Mouse (Mus musculus) midbrain, postnatal 0 days (tissue): ENCODE results near the gene Gnat1. TPM values are rescaled to one million over a fixed set of nuclear protein-coding genes. Genes with fewer than 3 reads are reported as not detected.

Source experiments
- ATAC-seq: fragments of 200-750 bp; cut with Nextera tagmentation; 2 replicates; pipeline ENCODE4 v1.8.0; 2017; ENCODE audit warnings: moderate number of reproducible peaks, mild to moderate bottlenecking, moderate TSS enrichment, moderate library complexity; ENCODE audit not compliant: low FRiP score
- DNase-seq: peaks from one replicate; pipeline ENCODE4 v3.0.0-alpha.2; 2015; ENCODE audit warnings: low spot score
- H3K27ac ChIP-seq: fragments of 300-500 bp; sonication (generic); 2 replicates; pipeline ENCODE4 v1.5.1; 2014; ENCODE audit warnings: low read depth, mild to moderate bottlenecking, low read length, mixed read lengths
- H3K27me3 ChIP-seq: fragments of 300-500 bp; sonication (generic); 2 replicates; pipeline ENCODE4 v1.6.1; 2014; ENCODE audit warnings: low read length, control low read depth, mixed read lengths; ENCODE audit not compliant: insufficient read depth
- H3K36me3 ChIP-seq: fragments of 300-500 bp; sonication (generic); 2 replicates; pipeline ENCODE4 v1.6.1; 2014; ENCODE audit warnings: low read length, control low read depth, mixed read lengths; ENCODE audit not compliant: insufficient read depth
- H3K4me1 ChIP-seq: fragments of 300-500 bp; sonication (generic); 2 replicates; pipeline ENCODE4 v1.6.1; 2014; ENCODE audit warnings: mild to moderate bottlenecking, control low read depth, antibody characterized with exemption, low read length, mixed read lengths; ENCODE audit not compliant: insufficient read depth
- H3K4me2 ChIP-seq: fragments of 300-500 bp; sonication (generic); 2 replicates; pipeline ENCODE4 v1.6.1; 2014; ENCODE audit warnings: low read depth, mild to moderate bottlenecking, low read length, mixed read lengths; ENCODE audit not compliant: poor library complexity, severe bottlenecking
- H3K4me3 ChIP-seq: fragments of 300-500 bp; sonication (generic); 2 replicates; pipeline ENCODE4 v1.5.1; 2014; ENCODE audit warnings: low read depth, mild to moderate bottlenecking, low read length, moderate library complexity
- H3K9ac ChIP-seq: fragments of 300-500 bp; sonication (generic); replicated peaks from 2 replicates; pipeline ENCODE4 v1.6.1; 2014; ENCODE audit warnings: mild to moderate bottlenecking, low read length, moderate library complexity, mixed read lengths; ENCODE audit not compliant: poor library complexity, severe bottlenecking
- H3K9me3 ChIP-seq: fragments of 300-500 bp; sonication (generic); 2 replicates; pipeline ENCODE4 v1.6.1; 2016; ENCODE audit warnings: low read length, control low read depth
- CTCF ChIP-seq: IDR thresholded peaks from 2 replicates; pipeline ENCODE4 v1.5.1; 2016; ENCODE audit warnings: antibody characterized with exemption, mild to moderate bottlenecking
- WGBS: fragments of 180-500 bp; shearing (Covaris S2); extraction: QIAGEN DNeasy Blood & Tissue Kit; methylation state at CpG from one replicate; pipeline ENCODE4 v1.1.7; 2014; 5-methylcytosine and 5-hydroxymethylcytosine counted together
- polyA plus RNA-seq: library from polyadenylated mRNA; unstranded; fragments of >200 nt; fragmentation: Nextera tagmentation; extraction: Ambion mirVana; gene quantifications from 2 replicates; pipeline ENCODE4 v1.2.1, GENCODE M21; 2015
- total RNA-seq: library from RNA; depleted of rRNA; stranded (reverse); fragments of >200 nt; gene quantifications from 2 replicates; pipeline ENCODE4 v1.2.3, GENCODE M21; 2014

The Gnat1 gene
- total and polyA plus RNA-seq, 2 experiments from 2014 or later, result 0.55 to 2.6 TPM

DNA sequence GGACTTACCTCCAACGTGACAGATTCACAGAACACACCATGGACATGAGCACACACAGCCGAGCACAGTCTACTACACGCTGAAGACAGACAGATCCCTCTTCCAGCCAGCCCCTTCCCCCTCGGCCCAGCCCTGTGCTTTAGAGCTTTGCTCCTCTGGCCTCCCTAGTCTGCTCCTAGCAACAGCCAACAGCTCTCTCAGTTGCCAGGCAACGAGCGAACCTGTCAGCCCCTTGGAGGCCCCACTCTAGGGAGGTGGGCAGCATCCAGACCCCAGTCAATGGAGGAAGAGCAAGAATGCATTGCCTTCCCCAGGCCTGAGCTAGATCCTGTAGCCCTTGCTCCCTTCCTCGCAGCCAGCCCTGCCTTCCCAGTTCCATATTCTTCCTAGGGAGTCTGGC lies 42.4 kb downstream of the Gnat1 start:
- 13% methylated on average over 7 of the region's 7 CpGs for WGBS
- no peak overlapping the region for H3K4me2 ChIP-seq

DNA sequence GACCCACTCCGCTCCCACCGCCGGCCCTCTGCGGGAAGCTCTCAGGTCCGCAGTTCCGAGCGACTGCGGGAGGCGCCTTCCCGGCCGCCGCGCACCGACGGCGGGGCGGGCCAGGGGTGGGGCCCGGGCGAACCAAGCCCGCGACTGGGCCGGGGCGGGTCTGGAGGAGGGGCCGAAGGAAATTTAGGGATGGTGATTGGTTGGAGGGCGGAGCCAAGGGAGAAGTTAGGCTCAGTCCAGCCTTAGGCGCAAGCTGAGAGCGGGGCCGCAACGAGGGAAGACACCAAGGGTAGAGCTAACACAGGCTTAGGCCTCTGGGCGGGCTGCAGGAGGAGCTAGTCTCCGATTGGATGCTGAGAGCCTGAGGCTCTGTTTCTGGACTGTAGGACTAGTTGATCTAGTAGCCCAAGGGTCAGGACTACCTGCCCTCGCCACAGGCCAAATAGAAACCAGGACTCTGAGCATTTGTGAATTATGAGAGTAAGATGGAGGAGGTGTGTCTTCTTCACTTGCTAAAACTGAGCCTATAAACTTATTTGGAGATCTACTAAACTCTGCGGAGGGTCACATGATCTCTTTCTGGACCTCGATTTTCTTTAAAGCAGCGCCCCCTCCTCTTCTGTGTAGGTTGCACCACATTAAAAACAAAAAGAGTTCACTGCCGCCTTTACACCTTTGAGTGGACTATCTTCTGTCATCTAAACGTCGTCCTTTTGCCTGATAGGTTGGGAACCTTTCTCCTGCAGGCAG lies 44.1 kb downstream of the Gnat1 start, which contains the start of gene Gnai2:
Gene Gnai2, minus strand, starts transcription at position 89 of the 750 bp plus-strand sequence.
- Histone ChIP-seq H3K9me3 (no peaks in the 10 kb centered on the region), H3K4me1 (peaks cover 25% of the 10 kb centered on the region), H3K9ac (peak within 1 kb of the TSS; percentile 87), H3K4me2 (peak within 1 kb of the TSS; percentile 98), H3K36me3 (no peaks in the 10 kb centered on the region), H3K27ac (peak within 1 kb of the TSS; percentile 95), H3K27me3 (no peaks in the 10 kb centered on the region), H3K4me3 (peak within 1 kb of the TSS; percentile 80)
- TF ChIP-seq CTCF, result no peak; the same call in none of the 2 replicates
- WGBS, result 5% methylated on average over 38 of the region's 38 CpGs
- ATAC-seq (peak; percentile 85), DNase-seq (peak; percentile 95)

More for the DNA sequence above, 42.4 kb downstream of the Gnat1 start:
- Histone ChIP-seq H3K27me3 (no peaks in the 10 kb centered on the region), H3K9ac (0 out of 2 replicates have a peak overlapping the region, but pooled peaks have one; percentile 33), H3K27ac (peak overlapping the region; percentile 70), H3K9me3 (no peaks in the 10 kb centered on the region), H3K36me3 (no peaks in the 10 kb centered on the region), H3K4me1 (peaks cover 14% of the 10 kb centered on the region), H3K4me3 (no peak overlapping the region)
- DNase-seq, result peak; percentile 79
- no peak for TF ChIP-seq CTCF
- ATAC-seq, result no peak; the same call in 1 of the 2 replicates

DNA sequence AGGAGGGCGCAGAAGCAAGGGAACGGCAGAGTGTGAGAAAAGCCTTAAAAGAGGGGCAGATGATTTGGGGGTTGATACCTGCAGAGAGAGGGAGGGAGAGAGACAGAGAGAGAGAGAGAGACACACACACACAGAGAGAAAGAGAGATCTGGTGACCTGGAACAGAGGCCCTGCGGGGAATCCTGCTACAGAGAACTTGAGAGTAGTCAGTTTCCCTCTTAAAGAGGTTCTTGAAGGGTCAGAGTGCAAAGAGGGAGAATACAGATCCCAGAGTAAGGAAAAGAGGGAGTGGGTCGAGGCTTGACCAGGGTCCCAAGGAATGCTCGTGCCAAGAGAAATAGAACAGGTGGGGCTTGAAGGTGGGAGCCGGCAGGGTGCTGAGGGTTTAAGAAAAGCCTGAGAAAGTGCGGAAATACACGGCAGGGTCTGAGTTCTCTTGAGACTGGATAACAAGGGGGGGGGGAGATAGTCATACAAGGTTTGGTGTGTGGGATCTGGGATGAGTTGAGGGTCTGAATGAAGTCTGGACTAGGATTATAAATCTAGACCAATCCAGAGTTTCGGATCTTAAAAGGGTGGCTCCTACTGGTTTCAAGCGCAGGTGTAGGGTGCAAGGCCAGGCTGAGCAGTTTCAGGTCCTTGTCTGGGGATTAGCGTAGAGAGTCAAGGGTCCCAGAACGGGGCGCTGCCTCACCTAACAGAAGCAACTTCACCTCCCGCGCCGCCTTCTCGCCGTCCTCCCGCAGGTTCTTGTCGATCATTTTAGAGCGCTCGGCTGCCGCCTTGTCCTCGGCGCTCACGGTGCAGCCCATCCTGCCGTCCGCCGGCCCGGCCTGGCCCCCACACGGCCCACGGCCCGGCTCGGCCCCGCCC lies 44.9 kb downstream of the Gnat1 start:
- H3K27me3 ChIP-seq, result no peaks in the 10 kb centered on the region
- DNase-seq (no peak), ATAC-seq (peak; percentile 1; the same call in 1 of the 2 replicates)
- no peaks in the 10 kb centered on the region for H3K9me3 ChIP-seq
- peaks cover 33% of the 10 kb centered on the region for H3K4me1 ChIP-seq
- H3K36me3 ChIP-seq, result no peaks in the 10 kb centered on the region
- H3K9ac ChIP-seq, result peak overlapping the region; percentile 87
- WGBS, result under 1% methylated on average over 35 of the region's 35 CpGs
- peak overlapping the region; percentile 98 for H3K4me2 ChIP-seq
- no peak for TF ChIP-seq CTCF
- H3K27ac ChIP-seq, result peak overlapping the region; percentile 95
- H3K4me3 ChIP-seq, result peak overlapping the region; percentile 80

DNA sequence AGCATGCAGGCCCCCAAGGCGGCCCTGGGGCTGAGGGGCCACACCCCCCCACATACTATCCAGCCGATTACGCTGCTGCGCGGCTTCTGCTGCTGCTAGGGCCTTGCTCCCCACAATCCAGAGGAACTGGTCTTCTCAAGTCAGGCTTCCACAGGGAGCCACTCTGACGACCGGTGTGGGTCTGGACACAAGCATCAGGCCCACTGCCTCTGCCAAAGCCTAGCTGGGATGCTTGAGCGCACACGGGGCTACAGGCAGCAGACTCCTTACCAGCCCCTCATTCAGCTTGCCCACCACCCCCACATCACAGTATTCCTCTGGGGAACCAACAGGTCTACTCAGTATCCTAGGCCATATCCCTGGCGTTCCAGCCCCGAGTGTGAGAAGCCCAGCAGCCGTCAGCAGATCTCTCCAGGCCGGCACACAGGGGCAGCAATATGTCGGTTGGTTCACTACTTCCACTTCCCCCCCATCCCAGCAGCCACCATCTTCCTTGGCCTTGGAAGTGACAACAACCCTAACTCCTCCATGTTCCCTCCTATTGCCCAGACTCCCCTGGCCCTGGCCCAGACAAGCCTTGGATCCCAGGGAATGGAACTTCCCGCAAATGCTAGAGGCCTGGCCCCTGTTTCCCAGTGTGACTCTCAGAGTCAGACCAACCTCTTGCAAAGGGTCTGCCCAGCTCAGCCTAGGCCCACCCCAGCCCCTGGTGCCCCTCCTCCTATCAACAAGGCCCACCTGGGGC lies 45.7 kb downstream of the Gnat1 start:
- no peaks in the 10 kb centered on the region for H3K36me3 ChIP-seq
- ATAC-seq (no peak), DNase-seq (no peak)
- no peak for TF ChIP-seq CTCF
- H3K9ac ChIP-seq, result peak overlapping the region; percentile 87
- peak overlapping the region; percentile 98 for H3K4me2 ChIP-seq
- H3K27ac ChIP-seq, result peak overlapping the region; percentile 95
- under 1% methylated on average over 15 of the region's 15 CpGs for WGBS
- no peaks in the 10 kb centered on the region for H3K27me3 ChIP-seq
- peak overlapping the region; percentile 80 for H3K4me3 ChIP-seq
- H3K4me1 ChIP-seq, result peaks cover 38% of the 10 kb centered on the region
- H3K9me3 ChIP-seq, result no peaks in the 10 kb centered on the region

- peak overlapping the region; percentile 98 for H3K4me2 ChIP-seq
- DNase-seq, result peak; percentile 70
- ATAC-seq, result peak; percentile 18; the same call in 1 of the 2 replicates
- no peaks in the 10 kb centered on the region for H3K36me3 ChIP-seq
- H3K4me1 ChIP-seq, result peaks cover 42% of the 10 kb centered on the region
- peak overlapping the region; percentile 87 for H3K9ac ChIP-seq
- WGBS, result under 1% methylated on average over 33 of the region's 33 CpGs
- no peaks in the 10 kb centered on the region for H3K9me3 ChIP-seq
- no peaks in the 10 kb centered on the region for H3K27me3 ChIP-seq
- no peak for TF ChIP-seq CTCF
- H3K27ac ChIP-seq, result peak overlapping the region; percentile 95
- H3K4me3 ChIP-seq, result peak overlapping the region; percentile 80
These were observed 46.3 kb downstream of the Gnat1 start for GRCm38 (mm10) chr9:107633091-107633660.
